Mouse (Mus musculus): ENCODE results near the gene Kcnk5. TPM values are rescaled to one million over a fixed set of nuclear protein-coding genes. Genes with fewer than 3 reads are reported as not detected.

Kcnk5 gene
- polyA plus RNA-seq, 1 experiment from 2014 or later: 3.3 TPM

- Histone ChIP-seq H3K4me2 (replicated peaks) (no peak overlapping the region), H3K27me3 (no peaks in the 10 kb centered on the region), H3K9ac (replicated peaks) (no peak overlapping the region), H3K27ac (replicated peaks) (no peak overlapping the region), H3K4me1 (0 out of 2 replicates have a peak, but pooled peaks cover 5% of the 10 kb centered on the region), H3K4me3 (no peak overlapping the region), H3K36me3 (no peaks in the 10 kb centered on the region), H3K9me3 (no peaks in the 10 kb centered on the region)
- no peak for ATAC-seq (replicated peaks)
- 72% methylated on average over 8 of the region's 8 CpGs for WGBS
Observed at GRCm38 (mm10) chr14:20158727-20159681, 22.6 kb downstream of the Kcnk5 start.

- Histone ChIP-seq H3K9ac (replicated peaks) (no peak overlapping the region), H3K27ac (replicated peaks) (no peak overlapping the region), H3K4me3 (no peak overlapping the region), H3K4me1 (no peaks in the 10 kb centered on the region), H3K36me3 (no peaks in the 10 kb centered on the region), H3K4me2 (replicated peaks) (no peak overlapping the region), H3K27me3 (no peaks in the 10 kb centered on the region), H3K9me3 (no peaks in the 10 kb centered on the region)
- ATAC-seq (replicated peaks): no peak
- WGBS: 90% methylated on average over 10 of the region's 10 CpGs
Observed at GRCm38 (mm10) chr14:20157595-20157994, 24.0 kb downstream of the Kcnk5 start.

GRCm38 (mm10) chr14:20155718-20156117 is 25.9 kb downstream of the Kcnk5 start:
- no peak overlapping the region for H3K27ac ChIP-seq (replicated peaks)
- no peak for ATAC-seq (replicated peaks)
- H3K4me3 ChIP-seq: no peak overlapping the region
- H3K27me3 ChIP-seq: no peaks in the 10 kb centered on the region
- H3K36me3 ChIP-seq: no peaks in the 10 kb centered on the region
- no peaks in the 10 kb centered on the region for H3K4me1 ChIP-seq
- H3K4me2 ChIP-seq (replicated peaks): no peak overlapping the region
- 44% methylated on average over 10 of the region's 10 CpGs for WGBS
- no peaks in the 10 kb centered on the region for H3K9me3 ChIP-seq
- no peak overlapping the region for H3K9ac ChIP-seq (replicated peaks)

GRCm38 (mm10) chr14:20154937-20155336 is 26.7 kb downstream of the Kcnk5 start:
- 84% methylated on average over 4 of the region's 4 CpGs for WGBS
- Histone ChIP-seq H3K4me2 (replicated peaks) (no peak overlapping the region), H3K27me3 (no peaks in the 10 kb centered on the region), H3K4me3 (no peak overlapping the region), H3K9me3 (no peaks in the 10 kb centered on the region), H3K36me3 (no peaks in the 10 kb centered on the region), H3K27ac (replicated peaks) (no peak overlapping the region), H3K4me1 (no peaks in the 10 kb centered on the region), H3K9ac (replicated peaks) (no peak overlapping the region)
- no peak for ATAC-seq (replicated peaks)

- WGBS: 79% methylated on average over 7 of the region's 7 CpGs
- Histone ChIP-seq H3K4me1 (no peaks in the 10 kb centered on the region), H3K27ac (replicated peaks) (no peak overlapping the region), H3K9me3 (no peaks in the 10 kb centered on the region), H3K4me2 (replicated peaks) (no peak overlapping the region), H3K27me3 (no peaks in the 10 kb centered on the region), H3K4me3 (no peak overlapping the region), H3K36me3 (no peaks in the 10 kb centered on the region), H3K9ac (replicated peaks) (no peak overlapping the region)
- no peak for ATAC-seq (replicated peaks)
Observed at GRCm38 (mm10) chr14:20154245-20154644, 27.4 kb downstream of the Kcnk5 start.

- Histone ChIP-seq H3K4me3 (no peak overlapping the region), H3K27me3 (no peaks in the 10 kb centered on the region), H3K4me1 (no peaks in the 10 kb centered on the region), H3K9ac (replicated peaks) (no peak overlapping the region), H3K36me3 (no peaks in the 10 kb centered on the region), H3K9me3 (no peaks in the 10 kb centered on the region), H3K27ac (replicated peaks) (no peak overlapping the region), H3K4me2 (replicated peaks) (no peak overlapping the region)
- WGBS: 91% methylated on average over 22 of the region's 22 CpGs
- no peak for ATAC-seq (replicated peaks)
Observed at GRCm38 (mm10) chr14:20149127-20150080, 32.2 kb downstream of the Kcnk5 start.

- 96% methylated on average over 11 of the region's 11 CpGs for WGBS
- Histone ChIP-seq H3K9ac (replicated peaks) (no peak overlapping the region), H3K27me3 (no peaks in the 10 kb centered on the region), H3K4me2 (replicated peaks) (no peak overlapping the region), H3K36me3 (no peaks in the 10 kb centered on the region), H3K9me3 (no peaks in the 10 kb centered on the region), H3K4me3 (no peak overlapping the region), H3K4me1 (no peaks in the 10 kb centered on the region), H3K27ac (replicated peaks) (no peak overlapping the region)
- ATAC-seq (replicated peaks): no peak
Observed at GRCm38 (mm10) chr14:20148514-20148913, 33.1 kb downstream of the Kcnk5 start.

GRCm38 (mm10) chr14:20147854-20148253 is 33.8 kb downstream of the Kcnk5 start:
- H3K9me3 ChIP-seq: no peaks in the 10 kb centered on the region
- H3K4me1 ChIP-seq: no peaks in the 10 kb centered on the region
- H3K4me2 ChIP-seq (replicated peaks): no peak overlapping the region
- H3K27me3 ChIP-seq: no peaks in the 10 kb centered on the region
- no peak overlapping the region for H3K4me3 ChIP-seq
- no peak overlapping the region for H3K27ac ChIP-seq (replicated peaks)
- 96% methylated on average over 7 of the region's 7 CpGs for WGBS
- H3K36me3 ChIP-seq: no peaks in the 10 kb centered on the region
- no peak for ATAC-seq (replicated peaks)
- no peak overlapping the region for H3K9ac ChIP-seq (replicated peaks)

- no peaks in the 10 kb centered on the region for H3K36me3 ChIP-seq
- no peaks in the 10 kb centered on the region for H3K27me3 ChIP-seq
- no peaks in the 10 kb centered on the region for H3K4me1 ChIP-seq
- H3K9ac ChIP-seq (replicated peaks): no peak overlapping the region
- H3K9me3 ChIP-seq: no peaks in the 10 kb centered on the region
- 17% methylated on average over 4 of the region's 4 CpGs for WGBS
- H3K4me3 ChIP-seq: no peak overlapping the region
- ATAC-seq (replicated peaks): 0 out of 2 replicates have a peak, but pooled peaks have one; percentile 29
- no peak overlapping the region for H3K4me2 ChIP-seq (replicated peaks)
- H3K27ac ChIP-seq (replicated peaks): no peak overlapping the region
Observed at GRCm38 (mm10) chr14:20144093-20144492, 37.5 kb downstream of the Kcnk5 start.

- H3K36me3 ChIP-seq: no peaks in the 10 kb centered on the region
- H3K27me3 ChIP-seq: no peaks in the 10 kb centered on the region
- ATAC-seq (replicated peaks): no peak
- H3K27ac ChIP-seq (replicated peaks): no peak within 1 kb of the TSS
- no peak within 1 kb of the TSS for H3K9ac ChIP-seq (replicated peaks)
- H3K4me3 ChIP-seq: no peak within 1 kb of the TSS
- no peaks in the 10 kb centered on the region for H3K4me1 ChIP-seq
- 85% methylated on average over 16 of the region's 16 CpGs for WGBS
- no peaks in the 10 kb centered on the region for H3K9me3 ChIP-seq
- H3K4me2 ChIP-seq (replicated peaks): no peak within 1 kb of the TSS
Observed at GRCm38 (mm10) chr14:20138484-20139355, 42.9 kb downstream of the Kcnk5 start, which contains the start of gene Saysd1. Gene Saysd1 (minus strand): TSS chr14:20138534.

GRCm38 (mm10) chr14:20134965-20135671 is 46.5 kb downstream of the Kcnk5 start:
- 88% methylated on average over 10 of the region's 10 CpGs for WGBS
- no peak overlapping the region for H3K27ac ChIP-seq (replicated peaks)
- H3K4me1 ChIP-seq: no peaks in the 10 kb centered on the region
- no peak overlapping the region for H3K4me2 ChIP-seq (replicated peaks)
- H3K9me3 ChIP-seq: no peaks in the 10 kb centered on the region
- no peak overlapping the region for H3K9ac ChIP-seq (replicated peaks)
- no peak for ATAC-seq (replicated peaks)
- no peaks in the 10 kb centered on the region for H3K36me3 ChIP-seq
- no peak overlapping the region for H3K4me3 ChIP-seq
- no peaks in the 10 kb centered on the region for H3K27me3 ChIP-seq

Data from forebrain, embryonic 15.5 days (tissue).